Mouse (Mus musculus): Measurements from ENCODE around the gene Cep44. TPM values are rescaled to one million over a fixed set of nuclear protein-coding genes. Genes with fewer than 3 reads are reported as not detected.

The Cep44 gene
- polyA plus RNA-seq (2016; fragmentation: Nextera tagmentation; extraction: Ambion mirVana): 43.6 and 53.7 TPM in 2 replicates

DNA sequence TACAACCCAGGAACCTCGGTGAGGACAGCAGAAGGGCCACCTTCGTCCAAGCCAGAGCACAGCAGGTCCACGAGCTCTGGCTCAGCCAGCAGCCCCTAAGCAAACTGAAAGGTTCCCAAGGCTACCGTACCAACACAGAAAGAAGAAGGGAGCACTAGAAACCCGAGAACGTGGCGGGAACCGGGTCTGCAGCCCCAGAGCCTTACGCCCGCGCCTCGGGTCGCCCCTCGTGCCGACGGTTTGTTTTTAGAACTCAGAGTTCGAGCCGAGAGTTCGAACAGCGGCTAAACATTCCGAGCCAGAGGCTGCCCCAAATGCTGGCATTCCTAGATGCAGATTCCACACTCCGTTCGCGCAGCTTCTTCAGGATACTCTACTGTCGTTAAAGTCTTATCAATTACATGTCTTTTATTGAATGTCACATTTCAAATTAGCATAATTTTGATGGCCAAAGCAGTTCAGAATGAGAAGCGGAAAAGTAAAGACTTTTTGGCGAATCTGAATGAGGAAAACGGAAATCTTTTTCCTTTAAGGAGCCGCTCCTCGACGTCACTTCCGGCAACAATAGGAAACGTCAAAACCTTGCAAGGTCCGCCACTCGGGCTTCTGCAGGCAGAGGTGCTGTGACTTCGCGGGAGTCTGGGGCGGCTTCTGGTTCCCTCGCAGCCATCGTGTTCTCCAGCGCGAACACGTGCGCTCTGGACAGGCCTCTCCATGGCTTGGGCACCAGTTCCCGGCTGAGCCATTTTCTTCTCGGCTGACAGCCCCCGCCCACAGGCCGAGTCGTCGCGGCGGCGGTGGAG lies at the start of gene Cep44, which contains the start of gene Fbxo8:
Gene Cep44, minus strand, starts transcription at position 490 of the 803 bp plus-strand sequence.
Gene Fbxo8, plus strand, starts transcription at position 533 of the 803 bp plus-strand sequence.
- Histone ChIP-seq H3K36me3 (no peaks in the 10 kb centered on the region; the same call in 1 of the 2 replicates), H3K9ac (replicated peaks) (peak within 1 kb of the TSS; percentile 80), H3K9me3 (no peaks in the 10 kb centered on the region), H3K4me2 (peak within 1 kb of the TSS; percentile 66), H3K27me3 (no peaks in the 10 kb centered on the region), H3K4me3 (replicated peaks) (peak within 1 kb of the TSS; percentile 90), H3K27ac (peak within 1 kb of the TSS; percentile 89), H3K4me1 (replicated peaks) (peaks cover 11% of the 10 kb centered on the region)
- ATAC-seq (ENCODE audit: insufficient number of reproducible peaks, insufficient read depth, low FRiP score, low TSS enrichment, low read depth): peak; percentile 87
- under 1% methylated on average over 53 of the region's 53 CpGs for WGBS

DNA sequence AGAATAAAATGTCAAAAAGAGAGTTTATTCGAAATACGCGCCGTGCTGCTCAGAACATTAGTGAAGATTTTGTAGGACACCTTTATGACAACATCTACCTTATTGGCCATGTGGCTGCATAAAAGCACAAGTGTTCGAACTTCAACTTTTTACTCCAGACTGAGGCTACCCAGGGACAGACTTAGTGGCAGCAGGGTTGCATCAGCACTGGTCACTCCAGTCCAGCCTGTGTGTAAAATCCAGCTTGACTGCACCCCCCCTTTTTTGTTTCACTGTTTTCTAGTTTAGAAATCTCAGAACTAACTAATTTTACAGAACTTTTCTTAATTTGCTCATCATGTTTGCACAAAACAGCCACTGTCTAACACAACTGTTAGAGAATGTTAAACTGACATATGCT lies 40.7 kb upstream of the Cep44 start:
- H3K27ac ChIP-seq: no peak overlapping the region
- peaks cover 2% of the 10 kb centered on the region; the same call in 1 of the 2 replicates for H3K36me3 ChIP-seq
- H3K9ac ChIP-seq (replicated peaks): no peak overlapping the region
- no peak for ATAC-seq (ENCODE audit: insufficient number of reproducible peaks, insufficient read depth, low FRiP score, low TSS enrichment, low read depth)
- no peaks in the 10 kb centered on the region for H3K27me3 ChIP-seq
- H3K9me3 ChIP-seq: no peaks in the 10 kb centered on the region
- H3K4me1 ChIP-seq (replicated peaks): no peaks in the 10 kb centered on the region
- no peak overlapping the region for H3K4me2 ChIP-seq
- H3K4me3 ChIP-seq (replicated peaks): no peak overlapping the region
- 97% methylated on average over 5 of the region's 5 CpGs for WGBS

DNA sequence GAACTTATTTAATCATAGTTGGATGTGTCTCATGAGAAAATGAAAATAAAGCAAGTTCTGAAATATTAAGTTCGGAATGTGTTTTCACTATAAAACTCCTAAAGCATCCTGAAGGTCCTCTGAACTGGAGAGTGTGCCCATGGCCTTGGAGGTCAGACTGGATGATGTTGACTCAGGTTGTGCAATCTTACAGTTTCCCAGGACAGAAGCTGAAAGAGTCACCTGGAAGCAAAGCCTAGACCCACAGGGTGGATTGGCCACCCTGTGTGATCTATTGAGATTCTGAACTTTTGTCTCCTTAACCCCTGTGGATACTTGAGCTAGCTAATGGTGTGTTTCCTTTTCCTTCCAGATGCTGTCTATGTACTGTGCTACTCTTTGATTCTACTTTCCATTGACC lies 40.2 kb upstream of the Cep44 start:
- Histone ChIP-seq H3K27me3 (no peaks in the 10 kb centered on the region), H3K9ac (replicated peaks) (no peak overlapping the region), H3K4me2 (no peak overlapping the region), H3K27ac (no peak overlapping the region), H3K4me3 (replicated peaks) (no peak overlapping the region), H3K9me3 (no peaks in the 10 kb centered on the region), H3K4me1 (replicated peaks) (no peaks in the 10 kb centered on the region), H3K36me3 (peaks cover 2% of the 10 kb centered on the region; the same call in 1 of the 2 replicates)
- no peak for ATAC-seq (ENCODE audit: insufficient number of reproducible peaks, insufficient read depth, low FRiP score, low TSS enrichment, low read depth)
- 87% methylated on average over 1 of the region's 1 CpGs for WGBS

DNA sequence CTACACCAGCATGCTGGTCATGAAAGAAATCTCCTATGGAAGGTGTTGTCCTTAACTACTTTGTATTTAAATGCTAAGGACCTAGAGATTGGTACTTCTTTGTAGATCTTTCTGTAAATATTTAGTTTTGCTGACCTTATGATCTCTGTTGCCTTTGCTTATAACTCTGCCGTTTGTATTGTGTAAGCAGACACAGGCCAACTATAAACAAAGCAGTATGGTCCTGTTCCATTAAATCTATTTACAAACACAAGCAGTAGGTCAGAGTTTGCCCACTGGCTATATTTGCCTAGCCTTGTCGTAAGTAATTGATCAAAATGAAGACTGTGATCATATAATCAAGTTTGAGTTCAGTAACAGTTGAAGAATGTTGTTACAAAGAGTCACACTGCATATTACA lies 38.2 kb upstream of the Cep44 start:
- Histone ChIP-seq H3K27me3 (no peaks in the 10 kb centered on the region), H3K4me2 (no peak overlapping the region), H3K36me3 (peaks cover 2% of the 10 kb centered on the region; the same call in 1 of the 2 replicates), H3K27ac (no peak overlapping the region), H3K4me3 (replicated peaks) (no peak overlapping the region), H3K4me1 (replicated peaks) (no peaks in the 10 kb centered on the region), H3K9ac (replicated peaks) (no peak overlapping the region), H3K9me3 (no peaks in the 10 kb centered on the region)
- no peak for ATAC-seq (ENCODE audit: insufficient number of reproducible peaks, insufficient read depth, low FRiP score, low TSS enrichment, low read depth)
- 52% methylated on average over 2 of the region's 2 CpGs for WGBS

DNA sequence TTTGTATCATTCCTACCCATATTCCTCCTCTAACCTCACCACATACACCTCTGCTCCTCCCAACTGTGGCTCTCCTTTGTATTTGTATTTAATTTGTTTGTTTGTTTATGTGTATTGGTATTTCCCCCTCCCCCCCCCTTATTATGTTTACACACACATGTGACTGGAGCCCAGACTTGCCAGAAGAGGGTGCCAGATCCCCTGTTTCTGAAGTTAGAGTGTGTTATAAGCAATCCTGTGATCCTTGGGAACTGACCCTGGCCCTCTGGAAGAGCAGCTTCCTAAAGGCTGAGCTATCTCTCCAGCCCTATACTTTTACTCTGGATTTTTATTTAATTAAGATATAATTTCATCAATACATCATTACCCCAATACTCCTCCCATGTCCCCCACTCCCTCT lies 32.0 kb upstream of the Cep44 start:
- no peak overlapping the region for H3K4me3 ChIP-seq (replicated peaks)
- no peak for ATAC-seq (ENCODE audit: insufficient number of reproducible peaks, insufficient read depth, low FRiP score, low TSS enrichment, low read depth)
- H3K9ac ChIP-seq (replicated peaks): no peak overlapping the region
- H3K36me3 ChIP-seq: 0 out of 2 replicates have a peak, but pooled peaks cover 3% of the 10 kb centered on the region
- no peaks in the 10 kb centered on the region for H3K27me3 ChIP-seq
- H3K4me1 ChIP-seq (replicated peaks): no peaks in the 10 kb centered on the region
- no peak overlapping the region for H3K4me2 ChIP-seq
- no peaks in the 10 kb centered on the region for H3K9me3 ChIP-seq
- no peak overlapping the region for H3K27ac ChIP-seq

DNA sequence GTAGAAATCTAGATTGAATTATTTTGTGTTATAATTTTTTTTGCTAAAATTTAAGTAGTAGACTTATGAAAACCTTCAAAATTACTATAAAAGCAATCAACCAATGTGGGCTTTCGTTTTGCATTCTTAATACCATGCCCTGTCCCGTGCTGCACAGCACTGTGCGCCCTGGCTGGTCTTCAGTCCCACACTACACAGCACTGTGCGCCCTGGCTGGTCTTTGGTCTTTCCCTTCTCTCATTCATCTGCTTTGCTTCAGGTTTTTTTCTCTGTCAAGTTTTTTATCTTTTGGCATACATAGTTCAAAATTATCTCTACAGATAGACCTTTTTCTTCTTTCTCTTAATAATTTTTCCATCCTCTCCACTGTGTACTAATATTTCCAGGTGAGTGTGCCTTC lies 30.1 kb upstream of the Cep44 start:
- no peaks in the 10 kb centered on the region for H3K4me1 ChIP-seq (replicated peaks)
- no peak overlapping the region for H3K9ac ChIP-seq (replicated peaks)
- H3K27ac ChIP-seq: no peak overlapping the region
- H3K4me3 ChIP-seq (replicated peaks): no peak overlapping the region
- WGBS: 96% methylated on average over 4 of the region's 4 CpGs
- H3K36me3 ChIP-seq: 0 out of 2 replicates have a peak, but pooled peaks cover 3% of the 10 kb centered on the region
- H3K9me3 ChIP-seq: no peaks in the 10 kb centered on the region
- no peaks in the 10 kb centered on the region for H3K27me3 ChIP-seq
- no peak overlapping the region for H3K4me2 ChIP-seq
- no peak for ATAC-seq (ENCODE audit: insufficient number of reproducible peaks, insufficient read depth, low FRiP score, low TSS enrichment, low read depth)

DNA sequence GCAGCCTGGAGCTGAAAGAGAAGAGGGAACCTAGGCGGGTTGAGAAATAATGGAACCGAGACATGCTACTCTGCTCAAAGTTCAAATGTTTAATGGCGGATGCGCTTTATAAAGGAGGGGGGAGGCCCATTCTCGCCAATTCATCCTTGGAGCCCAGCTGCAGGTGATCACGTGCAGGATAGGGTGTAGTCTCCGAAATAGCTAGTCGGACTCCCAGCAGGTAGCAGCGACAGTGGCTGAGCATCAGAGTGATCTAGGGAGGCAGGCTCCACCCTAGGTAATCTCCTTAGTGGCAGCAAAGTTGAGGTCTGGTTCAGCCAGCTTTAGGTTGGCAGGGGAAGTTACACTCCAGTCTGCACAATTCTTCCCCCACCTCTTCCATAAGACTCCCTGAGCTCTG lies 16.0 kb upstream of the Cep44 start:
- Histone ChIP-seq H3K9ac (replicated peaks) (no peak overlapping the region), H3K36me3 (peaks cover 8% of the 10 kb centered on the region; the same call in 1 of the 2 replicates), H3K9me3 (no peaks in the 10 kb centered on the region), H3K27ac (no peak overlapping the region), H3K27me3 (no peaks in the 10 kb centered on the region), H3K4me2 (no peak overlapping the region), H3K4me1 (replicated peaks) (peaks cover 7% of the 10 kb centered on the region; the same call in 1 of the 2 replicates), H3K4me3 (replicated peaks) (no peak overlapping the region)
- 93% methylated on average over 9 of the region's 9 CpGs for WGBS
- ATAC-seq (ENCODE audit: insufficient number of reproducible peaks, insufficient read depth, low FRiP score, low TSS enrichment, low read depth): no peak

DNA sequence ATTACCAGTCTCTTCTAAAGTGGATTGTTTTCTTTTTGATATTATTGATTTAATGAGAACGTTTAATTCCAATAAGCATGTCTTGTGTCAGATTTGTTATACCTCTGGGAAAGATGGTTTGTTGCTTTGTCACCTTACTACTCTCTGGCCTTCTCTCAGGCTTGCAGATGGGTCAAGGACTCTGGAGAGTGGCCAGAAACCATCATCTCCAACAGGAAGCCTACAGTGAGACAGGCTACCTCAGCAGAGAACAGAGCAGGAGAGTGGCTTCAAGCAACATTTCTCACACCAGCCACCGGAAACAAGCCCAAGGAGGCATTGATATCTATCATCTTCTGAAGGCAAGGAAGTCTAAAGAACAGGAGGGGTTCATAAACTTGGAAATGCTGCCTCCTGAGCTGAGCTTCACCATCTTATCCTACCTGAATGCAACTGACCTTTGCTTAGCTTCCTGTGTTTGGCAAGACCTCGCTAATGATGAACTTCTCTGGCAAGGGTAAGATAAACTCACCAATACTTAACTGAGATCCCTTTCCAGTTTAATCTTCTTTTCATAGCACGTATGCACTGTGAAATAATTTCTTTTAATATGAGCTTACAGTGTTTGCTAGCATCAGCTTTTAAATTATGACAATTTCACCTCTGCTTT lies 13.7 kb upstream of the Cep44 start:
- 86% methylated on average over 4 of the region's 4 CpGs for WGBS
- H3K36me3 ChIP-seq: peaks cover 8% of the 10 kb centered on the region; the same call in 1 of the 2 replicates
- ATAC-seq (ENCODE audit: insufficient number of reproducible peaks, insufficient read depth, low FRiP score, low TSS enrichment, low read depth): no peak

DNA sequence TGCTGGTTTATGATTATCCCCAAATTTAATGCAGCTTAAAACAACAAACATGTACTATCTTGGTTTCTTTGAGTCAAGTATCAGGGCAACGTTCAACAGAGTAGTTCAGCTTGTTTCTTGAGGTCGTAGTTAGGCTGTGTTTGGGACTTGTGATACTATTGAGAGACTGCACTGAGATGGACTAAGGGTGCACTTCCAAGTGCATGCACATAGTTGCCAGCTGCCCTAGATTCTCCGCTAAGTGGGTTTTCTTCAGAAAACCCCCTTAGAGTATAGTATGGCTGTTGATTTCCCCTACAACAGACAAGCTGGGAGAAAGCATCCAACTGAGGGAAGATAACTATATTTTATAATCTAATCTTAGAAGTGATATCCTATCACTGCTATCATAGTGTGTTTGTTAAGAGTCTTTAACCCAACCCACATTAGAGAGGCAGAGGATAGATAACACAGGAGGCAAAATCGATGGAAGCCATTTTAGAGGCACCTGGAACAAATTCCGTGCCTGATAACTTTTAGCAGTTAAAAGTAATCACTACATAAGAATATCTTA lies 1.8 kb upstream of the Cep44 start:
- Histone ChIP-seq H3K4me2 (peak overlapping the region; percentile 66), H3K9ac (replicated peaks) (no peak overlapping the region), H3K4me3 (replicated peaks) (no peak overlapping the region), H3K27me3 (no peaks in the 10 kb centered on the region), H3K9me3 (no peaks in the 10 kb centered on the region), H3K27ac (no peak overlapping the region), H3K4me1 (replicated peaks) (peaks cover 20% of the 10 kb centered on the region), H3K36me3 (no peaks in the 10 kb centered on the region)
- 70% methylated on average over 5 of the region's 5 CpGs for WGBS
- ATAC-seq (ENCODE audit: insufficient number of reproducible peaks, insufficient read depth, low FRiP score, low TSS enrichment, low read depth): no peak

More for the DNA sequence above, 13.7 kb upstream of the Cep44 start:
- H3K27ac ChIP-seq: no peak overlapping the region
- H3K4me3 ChIP-seq (replicated peaks): no peak overlapping the region
- no peaks in the 10 kb centered on the region for H3K9me3 ChIP-seq
- peaks cover 7% of the 10 kb centered on the region; the same call in 1 of the 2 replicates for H3K4me1 ChIP-seq (replicated peaks)
- no peaks in the 10 kb centered on the region for H3K27me3 ChIP-seq
- H3K4me2 ChIP-seq: no peak overlapping the region
- H3K9ac ChIP-seq (replicated peaks): no peak overlapping the region

DNA sequence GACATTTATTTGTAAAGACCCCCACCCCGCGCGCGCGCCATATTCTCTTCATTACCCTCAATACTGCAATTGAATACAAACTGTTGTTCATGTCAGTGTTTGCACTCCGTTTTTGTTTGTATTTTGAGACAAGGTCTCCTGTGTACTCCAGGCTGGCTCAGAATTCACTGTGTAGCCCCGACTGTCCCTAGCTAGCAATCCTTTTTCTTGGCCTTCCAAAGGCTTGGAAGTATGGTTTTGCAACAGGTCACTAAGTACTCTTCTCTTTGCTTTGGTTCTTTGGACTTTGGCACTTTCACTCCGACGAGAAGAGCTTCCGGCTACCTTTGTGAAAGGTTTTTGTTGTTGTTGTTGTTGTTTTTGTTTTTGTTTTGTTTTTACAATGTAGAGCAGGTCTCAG lies 1.2 kb upstream of the Cep44 start:
- Histone ChIP-seq H3K4me3 (replicated peaks) (peak overlapping the region; percentile 90), H3K9ac (replicated peaks) (peak overlapping the region; percentile 61; the same call in 1 of the 2 replicates), H3K9me3 (no peaks in the 10 kb centered on the region), H3K4me2 (peak overlapping the region; percentile 66), H3K4me1 (replicated peaks) (peaks cover 20% of the 10 kb centered on the region), H3K27ac (no peak overlapping the region), H3K27me3 (no peaks in the 10 kb centered on the region), H3K36me3 (no peaks in the 10 kb centered on the region)
- no peak for ATAC-seq (ENCODE audit: insufficient number of reproducible peaks, insufficient read depth, low FRiP score, low TSS enrichment, low read depth)
- 30% methylated on average over 10 of the region's 10 CpGs for WGBS

DNA sequence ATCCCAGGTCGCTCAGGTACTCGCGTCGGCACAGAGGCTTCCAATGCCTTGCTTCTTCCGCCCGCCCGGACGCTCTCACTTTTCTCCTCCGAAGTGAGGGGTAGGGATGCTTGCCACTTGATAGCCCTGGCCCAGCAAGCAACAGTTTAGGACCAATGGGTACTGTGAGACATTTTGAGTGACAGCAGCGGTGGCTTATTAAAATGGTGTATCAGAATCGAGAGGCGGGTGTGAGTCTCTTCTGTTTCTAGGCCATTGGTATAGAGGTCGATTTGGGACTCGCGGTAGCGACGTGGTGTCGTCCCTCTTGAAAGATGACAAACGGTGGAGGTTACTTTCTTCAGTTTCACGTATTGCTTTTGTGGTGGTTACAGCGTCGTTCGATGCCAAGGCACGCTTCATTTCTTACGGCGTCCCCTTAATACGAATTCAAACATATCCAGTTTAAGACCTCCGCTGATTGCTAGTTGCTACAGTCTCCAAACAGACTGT lies 560 bp upstream of the Cep44 start:
- ATAC-seq (ENCODE audit: insufficient number of reproducible peaks, insufficient read depth, low FRiP score, low TSS enrichment, low read depth): peak; percentile 94
- Histone ChIP-seq H3K4me1 (replicated peaks) (peaks cover 17% of the 10 kb centered on the region), H3K4me2 (peak overlapping the region; percentile 66), H3K9me3 (no peaks in the 10 kb centered on the region), H3K27ac (peak overlapping the region; percentile 89), H3K27me3 (no peaks in the 10 kb centered on the region), H3K36me3 (no peaks in the 10 kb centered on the region), H3K9ac (replicated peaks) (peak overlapping the region; percentile 61), H3K4me3 (replicated peaks) (peak overlapping the region; percentile 90)
- WGBS: under 1% methylated on average over 28 of the region's 28 CpGs

Data from limb, embryonic 12.5 days (tissue).